Mouse (Mus musculus): ENCODE results near the gene Sytl3. TPM values are rescaled to one million over a fixed set of nuclear protein-coding genes. Genes with fewer than 3 reads are reported as not detected.
"Not testable (repeated sequence)": the region's sequence is repeated elsewhere in the genome, so short reads cannot be mapped to it uniquely, and the experiment has no call there.

The Sytl3 gene
- total and polyA plus RNA-seq, 3 experiments = 27.6 to 73.2 (median 59.3) TPM

- in situ Hi-C loops (cut with MboI; ENCODE audit: low pct_ligation_motif_present, low pct_unique_long_range_greater_than_20kb, low sequenced_read_pairs); dilution Hi-C loops (cut with MboI; ENCODE audit: extremely low pct_ligation_motif_present, extremely low pct_unique_long_range_greater_than_20kb, low sequenced_read_pairs); H3K9me3 ChIP-seq (replicated peaks; ENCODE audit: low read length); H3K27me3 ChIP-seq (replicated peaks); H3K36me3 ChIP-seq (replicated peaks in 1 of 2; ENCODE audit: control insufficient read depth in 1 of 2, insufficient read depth in 1 of 2, low read length in 1 of 2); H3K4me2 ChIP-seq (ENCODE audit: insufficient read depth, low read depth, poor library complexity, severe bottlenecking); H3K79me2 ChIP-seq (replicated peaks; ENCODE audit: control insufficient read depth, extremely low read depth, insufficient read depth, poor library complexity, severe bottlenecking); H3K9ac ChIP-seq (ENCODE audit: insufficient read depth, low read depth); H3K4me1 ChIP-seq (ENCODE audit: control insufficient read depth in 1 of 2, insufficient read depth in 2 of 2); DNase-seq (ENCODE audit: extremely low read depth); H3K27ac ChIP-seq (ENCODE audit: insufficient read depth, low read depth); H3K4me3 ChIP-seq (replicated peaks in 1 of 3; ENCODE audit: low read depth in 2 of 3, low read length in 2 of 3, poor library complexity in 1 of 3): not testable (repeated sequence)
These were observed 38.9 kb upstream of the Sytl3 start for GRCm38 (mm10) chr17:6620035-6620434.

- H3K9ac ChIP-seq (ENCODE audit: insufficient read depth, low read depth); H3K79me2 ChIP-seq (replicated peaks; ENCODE audit: control insufficient read depth, extremely low read depth, insufficient read depth, poor library complexity, severe bottlenecking); DNase-seq (ENCODE audit: extremely low read depth); H3K4me3 ChIP-seq (replicated peaks in 1 of 3; ENCODE audit: low read depth in 2 of 3, low read length in 2 of 3, poor library complexity in 1 of 3); H3K4me2 ChIP-seq (ENCODE audit: insufficient read depth, low read depth, poor library complexity, severe bottlenecking); H3K36me3 ChIP-seq (replicated peaks in 1 of 2; ENCODE audit: control insufficient read depth in 1 of 2, insufficient read depth in 1 of 2, low read length in 1 of 2); H3K4me1 ChIP-seq (ENCODE audit: control insufficient read depth in 1 of 2, insufficient read depth in 2 of 2); H3K9me3 ChIP-seq (replicated peaks; ENCODE audit: low read length); H3K27ac ChIP-seq (ENCODE audit: insufficient read depth, low read depth); dilution Hi-C loops (cut with MboI; ENCODE audit: extremely low pct_ligation_motif_present, extremely low pct_unique_long_range_greater_than_20kb, low sequenced_read_pairs); in situ Hi-C loops (cut with MboI; ENCODE audit: low pct_ligation_motif_present, low pct_unique_long_range_greater_than_20kb, low sequenced_read_pairs); H3K27me3 ChIP-seq (replicated peaks): not testable (repeated sequence)
These were observed 38.0 kb upstream of the Sytl3 start for GRCm38 (mm10) chr17:6620730-6621451.

- in situ Hi-C loops (cut with MboI; ENCODE audit: low pct_ligation_motif_present, low pct_unique_long_range_greater_than_20kb, low sequenced_read_pairs); H3K27me3 ChIP-seq (replicated peaks); H3K27ac ChIP-seq (ENCODE audit: insufficient read depth, low read depth); dilution Hi-C loops (cut with MboI; ENCODE audit: extremely low pct_ligation_motif_present, extremely low pct_unique_long_range_greater_than_20kb, low sequenced_read_pairs); DNase-seq (ENCODE audit: extremely low read depth); H3K4me2 ChIP-seq (ENCODE audit: insufficient read depth, low read depth, poor library complexity, severe bottlenecking); H3K36me3 ChIP-seq (replicated peaks in 1 of 2; ENCODE audit: control insufficient read depth in 1 of 2, insufficient read depth in 1 of 2, low read length in 1 of 2); H3K4me1 ChIP-seq (ENCODE audit: control insufficient read depth in 1 of 2, insufficient read depth in 2 of 2); H3K9ac ChIP-seq (ENCODE audit: insufficient read depth, low read depth); H3K9me3 ChIP-seq (replicated peaks; ENCODE audit: low read length); H3K4me3 ChIP-seq (replicated peaks in 1 of 3; ENCODE audit: low read depth in 2 of 3, low read length in 2 of 3, poor library complexity in 1 of 3); H3K79me2 ChIP-seq (replicated peaks; ENCODE audit: control insufficient read depth, extremely low read depth, insufficient read depth, poor library complexity, severe bottlenecking): not testable (repeated sequence)
These were observed 36.9 kb upstream of the Sytl3 start for GRCm38 (mm10) chr17:6621976-6622375.

- H3K4me3 ChIP-seq (replicated peaks in 1 of 3; ENCODE audit: low read depth in 2 of 3, low read length in 2 of 3, poor library complexity in 1 of 3); H3K36me3 ChIP-seq (replicated peaks in 1 of 2; ENCODE audit: control insufficient read depth in 1 of 2, insufficient read depth in 1 of 2, low read length in 1 of 2); H3K4me1 ChIP-seq (ENCODE audit: control insufficient read depth in 1 of 2, insufficient read depth in 2 of 2); DNase-seq (ENCODE audit: extremely low read depth); dilution Hi-C loops (cut with MboI; ENCODE audit: extremely low pct_ligation_motif_present, extremely low pct_unique_long_range_greater_than_20kb, low sequenced_read_pairs); H3K79me2 ChIP-seq (replicated peaks; ENCODE audit: control insufficient read depth, extremely low read depth, insufficient read depth, poor library complexity, severe bottlenecking); H3K9ac ChIP-seq (ENCODE audit: insufficient read depth, low read depth); H3K9me3 ChIP-seq (replicated peaks; ENCODE audit: low read length); H3K4me2 ChIP-seq (ENCODE audit: insufficient read depth, low read depth, poor library complexity, severe bottlenecking); H3K27ac ChIP-seq (ENCODE audit: insufficient read depth, low read depth); in situ Hi-C loops (cut with MboI; ENCODE audit: low pct_ligation_motif_present, low pct_unique_long_range_greater_than_20kb, low sequenced_read_pairs); H3K27me3 ChIP-seq (replicated peaks): not testable (repeated sequence)
These were observed 33.9 kb upstream of the Sytl3 start for GRCm38 (mm10) chr17:6624926-6625558.

GRCm38 (mm10) chr17:6630398-6630797 is 28.5 kb upstream of the Sytl3 start:
- H3K4me2 ChIP-seq (ENCODE audit: insufficient read depth, low read depth, poor library complexity, severe bottlenecking); H3K9ac ChIP-seq (ENCODE audit: insufficient read depth, low read depth); DNase-seq (ENCODE audit: extremely low read depth); H3K79me2 ChIP-seq (replicated peaks; ENCODE audit: control insufficient read depth, extremely low read depth, insufficient read depth, poor library complexity, severe bottlenecking); H3K36me3 ChIP-seq (replicated peaks in 1 of 2; ENCODE audit: control insufficient read depth in 1 of 2, insufficient read depth in 1 of 2, low read length in 1 of 2); H3K9me3 ChIP-seq (replicated peaks; ENCODE audit: low read length); in situ Hi-C loops (cut with MboI; ENCODE audit: low pct_ligation_motif_present, low pct_unique_long_range_greater_than_20kb, low sequenced_read_pairs); dilution Hi-C loops (cut with MboI; ENCODE audit: extremely low pct_ligation_motif_present, extremely low pct_unique_long_range_greater_than_20kb, low sequenced_read_pairs); H3K27me3 ChIP-seq (replicated peaks); H3K4me3 ChIP-seq (replicated peaks in 1 of 3; ENCODE audit: low read depth in 2 of 3, low read length in 2 of 3, poor library complexity in 1 of 3); H3K4me1 ChIP-seq (ENCODE audit: control insufficient read depth in 1 of 2, insufficient read depth in 2 of 2); H3K27ac ChIP-seq (ENCODE audit: insufficient read depth, low read depth): not testable (repeated sequence)

- dilution Hi-C loops (cut with MboI; ENCODE audit: extremely low pct_ligation_motif_present, extremely low pct_unique_long_range_greater_than_20kb, low sequenced_read_pairs); H3K36me3 ChIP-seq (replicated peaks in 1 of 2; ENCODE audit: control insufficient read depth in 1 of 2, insufficient read depth in 1 of 2, low read length in 1 of 2); H3K27ac ChIP-seq (ENCODE audit: insufficient read depth, low read depth); H3K27me3 ChIP-seq (replicated peaks); H3K79me2 ChIP-seq (replicated peaks; ENCODE audit: control insufficient read depth, extremely low read depth, insufficient read depth, poor library complexity, severe bottlenecking); H3K4me3 ChIP-seq (replicated peaks in 1 of 3; ENCODE audit: low read depth in 2 of 3, low read length in 2 of 3, poor library complexity in 1 of 3); H3K9me3 ChIP-seq (replicated peaks; ENCODE audit: low read length); in situ Hi-C loops (cut with MboI; ENCODE audit: low pct_ligation_motif_present, low pct_unique_long_range_greater_than_20kb, low sequenced_read_pairs); H3K4me1 ChIP-seq (ENCODE audit: control insufficient read depth in 1 of 2, insufficient read depth in 2 of 2); H3K4me2 ChIP-seq (ENCODE audit: insufficient read depth, low read depth, poor library complexity, severe bottlenecking); DNase-seq (ENCODE audit: extremely low read depth); H3K9ac ChIP-seq (ENCODE audit: insufficient read depth, low read depth): not testable (repeated sequence)
These were observed 26.0 kb upstream of the Sytl3 start for GRCm38 (mm10) chr17:6632850-6633249.

Measured in CH12.LX (cell line).